Mouse (Mus musculus): ENCODE measurements around the gene Lrrc73.

Gene Lrrc73

GRCm38 (mm10) chr17:46265918-46266618 is 12.7 kb downstream of the Lrrc73 start:
- H3K36me3 ChIP-seq (ENCODE audit: insufficient read depth, low read length): peaks cover 92% of the 10 kb centered on the region
- no peaks in the 10 kb centered on the region for H3K9me3 ChIP-seq (ENCODE audit: low read length)
- peaks cover 79% of the 10 kb centered on the region for H3K4me1 ChIP-seq (replicated peaks; ENCODE audit: low read depth, low read length)
- H3K27me3 ChIP-seq (ENCODE audit: insufficient read depth, low read length): no peaks in the 10 kb centered on the region
- TF ChIP-seq POU5F1 (IDR thresholded peaks at IDR 0.05; ENCODE audit: borderline replicate concordance, low read length) (no peak), CTCF (conservative IDR thresholded peaks at IDR 0.05; ENCODE audit: low read length) (peak; percentile 79)
- H3K4me3 ChIP-seq (replicated peaks; ENCODE audit: low read length): 0 out of 2 replicates have a peak overlapping the region, but pooled peaks have one; percentile 17

DNA sequence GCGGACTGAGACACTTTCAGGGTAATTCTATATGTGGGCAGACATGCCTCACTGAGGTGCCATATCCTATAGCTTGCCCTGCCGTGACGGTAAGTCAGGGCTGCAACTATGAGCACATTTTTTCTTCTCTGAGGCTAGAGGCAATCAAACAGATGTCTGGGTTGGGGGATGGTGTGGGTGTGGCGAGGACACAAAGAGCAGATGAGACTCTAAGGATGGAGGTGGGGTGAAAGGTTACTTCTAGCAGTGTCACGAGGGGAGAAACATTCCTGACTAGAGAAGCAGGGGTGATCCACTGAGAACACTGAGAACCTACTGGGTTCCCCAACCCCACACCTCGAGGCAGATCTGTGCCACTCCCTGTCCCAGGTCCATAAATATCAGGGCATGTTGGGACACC is 13.7 kb downstream of the Lrrc73 start:
- Histone ChIP-seq H3K9me3 (ENCODE audit: low read length) (no peaks in the 10 kb centered on the region), H3K4me1 (replicated peaks; ENCODE audit: low read depth, low read length) (peaks cover 79% of the 10 kb centered on the region), H3K27me3 (ENCODE audit: insufficient read depth, low read length) (no peaks in the 10 kb centered on the region), H3K4me3 (replicated peaks; ENCODE audit: low read length) (0 out of 2 replicates have a peak overlapping the region, but pooled peaks have one; percentile 20), H3K36me3 (ENCODE audit: insufficient read depth, low read length) (peaks cover 92% of the 10 kb centered on the region)
- TF ChIP-seq POU5F1 (IDR thresholded peaks at IDR 0.05; ENCODE audit: borderline replicate concordance, low read length) (no peak), NANOG (IDR thresholded peaks at IDR 0.05; ENCODE audit: borderline replicate concordance, low read length) (no peak), CTCF (conservative IDR thresholded peaks at IDR 0.05; ENCODE audit: low read length) (no peak)

DNA sequence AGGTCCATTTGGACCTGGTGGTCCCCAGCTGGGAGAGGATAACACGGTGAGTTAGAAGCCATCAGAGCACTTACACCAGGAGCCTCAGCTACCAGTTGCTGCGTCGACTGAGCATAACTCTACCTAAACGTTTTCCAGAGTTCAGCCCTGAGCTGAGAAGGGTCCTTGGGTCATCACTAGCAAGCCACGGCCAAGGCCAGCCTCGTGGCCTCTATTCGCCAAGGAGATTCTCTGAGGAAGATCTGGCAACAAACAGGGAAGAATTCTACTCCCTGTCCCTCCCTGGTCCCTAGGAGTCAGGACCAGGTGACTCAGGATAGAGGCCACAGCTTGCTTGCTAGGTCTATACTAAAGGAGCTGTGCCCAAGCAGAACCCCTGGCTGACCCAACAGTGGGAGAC is 14.2 kb downstream of the Lrrc73 start:
- 0 out of 2 replicates have a peak overlapping the region, but pooled peaks have one; percentile 20 for H3K4me3 ChIP-seq (replicated peaks; ENCODE audit: low read length)
- H3K27me3 ChIP-seq (ENCODE audit: insufficient read depth, low read length): no peaks in the 10 kb centered on the region
- peaks cover 92% of the 10 kb centered on the region for H3K36me3 ChIP-seq (ENCODE audit: insufficient read depth, low read length)
- peaks cover 77% of the 10 kb centered on the region for H3K4me1 ChIP-seq (replicated peaks; ENCODE audit: low read depth, low read length)
- TF ChIP-seq NANOG (IDR thresholded peaks at IDR 0.05; ENCODE audit: borderline replicate concordance, low read length) (no peak), CTCF (conservative IDR thresholded peaks at IDR 0.05; ENCODE audit: low read length) (no peak), POU5F1 (IDR thresholded peaks at IDR 0.05; ENCODE audit: borderline replicate concordance, low read length) (no peak)
- H3K9me3 ChIP-seq (ENCODE audit: low read length): no peaks in the 10 kb centered on the region

DNA sequence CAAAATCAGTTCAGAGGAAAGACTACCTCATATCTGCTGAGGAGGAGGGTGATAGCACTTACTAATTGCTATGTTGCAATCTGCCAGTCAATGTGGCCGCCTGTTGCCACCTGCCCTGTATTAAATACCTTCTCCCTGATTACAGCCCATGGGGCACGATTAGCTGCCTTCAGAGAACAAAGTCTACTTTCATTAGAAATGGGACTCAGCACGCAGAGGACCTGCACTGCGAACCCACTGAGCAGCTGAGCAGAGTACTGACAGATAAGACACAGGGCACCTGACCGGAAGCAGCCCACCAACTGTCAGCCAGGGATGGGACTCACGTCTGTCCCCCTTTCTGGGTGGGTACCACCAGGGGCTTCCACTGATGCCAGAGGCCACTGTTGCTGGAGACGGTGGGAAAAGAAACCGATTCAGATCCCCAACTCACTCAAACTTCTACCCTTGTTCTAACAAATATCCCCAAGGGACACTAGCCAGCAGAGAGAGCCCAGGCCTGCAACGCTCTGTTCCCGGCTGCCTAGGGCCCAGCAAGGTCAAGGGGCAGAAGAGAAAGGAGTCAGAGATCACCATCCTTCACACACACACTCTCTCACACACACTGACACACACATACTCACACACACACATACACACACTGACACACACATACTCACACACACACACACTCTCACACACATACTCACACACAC is 14.8 kb downstream of the Lrrc73 start:
- peaks cover 82% of the 10 kb centered on the region for H3K4me1 ChIP-seq (replicated peaks; ENCODE audit: low read depth, low read length)
- no peak overlapping the region for H3K4me3 ChIP-seq (replicated peaks; ENCODE audit: low read length)
- H3K27me3 ChIP-seq (ENCODE audit: insufficient read depth, low read length): no peaks in the 10 kb centered on the region
- no peaks in the 10 kb centered on the region for H3K9me3 ChIP-seq (ENCODE audit: low read length)
- H3K36me3 ChIP-seq (ENCODE audit: insufficient read depth, low read length): peaks cover 92% of the 10 kb centered on the region
- no peak for TF ChIP-seq POU5F1 (IDR thresholded peaks at IDR 0.05; ENCODE audit: borderline replicate concordance, low read length)
- TF ChIP-seq NANOG (IDR thresholded peaks at IDR 0.05; ENCODE audit: borderline replicate concordance, low read length): no peak
- TF ChIP-seq CTCF (conservative IDR thresholded peaks at IDR 0.05; ENCODE audit: low read length): no peak

DNA sequence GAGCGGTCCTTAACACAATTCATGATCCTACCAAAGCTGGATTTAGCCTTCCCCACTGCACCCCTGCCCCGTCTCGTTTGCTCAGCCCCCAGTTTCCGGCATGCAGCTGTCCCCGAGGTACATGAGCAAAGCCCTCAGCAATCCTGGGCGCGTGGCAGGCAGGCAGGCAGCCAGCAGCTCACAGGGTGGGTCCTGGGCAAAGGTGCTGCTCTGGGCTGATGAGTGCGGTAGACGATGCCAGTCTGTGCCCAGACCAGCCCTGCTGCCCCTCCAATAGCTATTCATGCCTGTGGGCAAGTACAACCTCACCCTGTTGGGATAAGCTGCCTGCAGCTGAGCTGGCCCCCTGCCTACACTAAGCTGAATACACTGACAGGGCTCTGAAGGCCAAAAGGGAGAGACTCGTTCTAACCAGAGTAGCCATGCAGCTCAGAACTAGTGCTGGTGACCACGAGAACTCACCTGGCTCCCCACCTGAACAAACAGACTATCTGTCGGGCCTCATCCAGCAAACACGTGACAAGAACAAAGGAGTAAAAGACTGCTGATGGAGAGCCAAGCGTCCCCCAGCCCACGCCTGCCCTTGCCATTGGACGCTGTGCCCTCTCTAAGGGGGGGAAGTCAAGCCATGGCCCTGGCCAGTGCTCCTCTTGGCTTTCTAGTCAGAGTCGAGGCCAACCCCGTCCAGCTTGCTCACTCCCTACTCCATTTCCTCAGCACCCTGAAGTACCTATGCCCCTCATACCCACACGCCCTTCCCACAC is 16.6 kb downstream of the Lrrc73 start:
- Histone ChIP-seq H3K27me3 (ENCODE audit: insufficient read depth, low read length) (no peaks in the 10 kb centered on the region), H3K36me3 (ENCODE audit: insufficient read depth, low read length) (peaks cover 91% of the 10 kb centered on the region), H3K4me3 (replicated peaks; ENCODE audit: low read length) (no peak overlapping the region; the same call in 1 of the 2 replicates), H3K9me3 (ENCODE audit: low read length) (no peaks in the 10 kb centered on the region), H3K4me1 (replicated peaks; ENCODE audit: low read depth, low read length) (peaks cover 93% of the 10 kb centered on the region)
- TF ChIP-seq POU5F1 (IDR thresholded peaks at IDR 0.05; ENCODE audit: borderline replicate concordance, low read length) (no peak), NANOG (IDR thresholded peaks at IDR 0.05; ENCODE audit: borderline replicate concordance, low read length) (no peak), CTCF (conservative IDR thresholded peaks at IDR 0.05; ENCODE audit: low read length) (no peak)

DNA sequence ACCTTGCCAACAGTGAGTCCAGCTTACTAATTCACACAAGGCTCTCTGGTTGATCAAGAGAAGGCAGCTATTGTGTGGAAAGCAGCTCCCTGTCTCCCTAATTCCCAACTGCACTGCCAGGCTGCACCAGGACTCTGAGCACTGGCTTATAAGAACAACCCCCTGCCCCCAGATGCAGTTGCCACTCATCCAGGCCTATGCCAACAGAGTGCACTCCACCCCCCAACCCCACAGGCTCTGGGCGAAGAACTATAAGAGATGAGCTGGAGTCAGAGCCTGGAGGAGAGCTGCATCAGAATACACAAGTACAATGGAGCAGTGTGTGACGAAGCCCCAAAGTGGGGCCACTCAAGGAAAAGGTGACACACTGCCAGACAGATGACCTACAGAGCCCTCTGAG is 18.7 kb downstream of the Lrrc73 start:
- TF ChIP-seq POU5F1 (IDR thresholded peaks at IDR 0.05; ENCODE audit: borderline replicate concordance, low read length) (no peak), NANOG (IDR thresholded peaks at IDR 0.05; ENCODE audit: borderline replicate concordance, low read length) (no peak), CTCF (conservative IDR thresholded peaks at IDR 0.05; ENCODE audit: low read length) (no peak)
- peaks cover 91% of the 10 kb centered on the region for H3K36me3 ChIP-seq (ENCODE audit: insufficient read depth, low read length)

DNA sequence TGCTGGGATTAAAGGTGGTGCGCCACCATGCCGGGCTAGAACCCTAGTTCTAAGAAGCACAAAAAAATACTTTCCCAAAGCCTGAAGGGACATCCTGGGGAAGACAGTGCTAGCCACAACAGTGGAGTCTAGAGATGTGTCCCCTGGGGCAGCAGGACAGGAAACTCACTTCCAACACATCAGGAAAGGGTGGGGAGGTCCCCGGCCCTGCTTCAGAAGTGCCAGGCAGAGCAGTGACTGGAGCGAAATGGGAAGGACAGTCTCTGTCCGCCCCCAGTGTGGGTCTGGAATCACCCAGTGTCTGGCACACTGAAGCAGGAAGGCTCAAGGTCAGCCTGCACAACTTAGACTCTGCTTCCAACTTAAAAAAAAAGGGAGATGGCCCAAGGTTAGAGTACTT is 19.3 kb downstream of the Lrrc73 start:
- no peak for TF ChIP-seq POU5F1 (IDR thresholded peaks at IDR 0.05; ENCODE audit: borderline replicate concordance, low read length)
- TF ChIP-seq NANOG (IDR thresholded peaks at IDR 0.05; ENCODE audit: borderline replicate concordance, low read length): no peak
- no peak for TF ChIP-seq CTCF (conservative IDR thresholded peaks at IDR 0.05; ENCODE audit: low read length)
- Histone ChIP-seq H3K4me3 (replicated peaks; ENCODE audit: low read length) (no peak overlapping the region), H3K4me1 (replicated peaks; ENCODE audit: low read depth, low read length) (peaks cover 87% of the 10 kb centered on the region), H3K36me3 (ENCODE audit: insufficient read depth, low read length) (peaks cover 91% of the 10 kb centered on the region), H3K9me3 (ENCODE audit: low read length) (no peaks in the 10 kb centered on the region), H3K27me3 (ENCODE audit: insufficient read depth, low read length) (no peaks in the 10 kb centered on the region)

More for the DNA sequence above, 18.7 kb downstream of the Lrrc73 start:
- Histone ChIP-seq H3K27me3 (ENCODE audit: insufficient read depth, low read length) (no peaks in the 10 kb centered on the region), H3K9me3 (ENCODE audit: low read length) (no peaks in the 10 kb centered on the region), H3K4me3 (replicated peaks; ENCODE audit: low read length) (no peak overlapping the region), H3K4me1 (replicated peaks; ENCODE audit: low read depth, low read length) (peaks cover 87% of the 10 kb centered on the region)

DNA sequence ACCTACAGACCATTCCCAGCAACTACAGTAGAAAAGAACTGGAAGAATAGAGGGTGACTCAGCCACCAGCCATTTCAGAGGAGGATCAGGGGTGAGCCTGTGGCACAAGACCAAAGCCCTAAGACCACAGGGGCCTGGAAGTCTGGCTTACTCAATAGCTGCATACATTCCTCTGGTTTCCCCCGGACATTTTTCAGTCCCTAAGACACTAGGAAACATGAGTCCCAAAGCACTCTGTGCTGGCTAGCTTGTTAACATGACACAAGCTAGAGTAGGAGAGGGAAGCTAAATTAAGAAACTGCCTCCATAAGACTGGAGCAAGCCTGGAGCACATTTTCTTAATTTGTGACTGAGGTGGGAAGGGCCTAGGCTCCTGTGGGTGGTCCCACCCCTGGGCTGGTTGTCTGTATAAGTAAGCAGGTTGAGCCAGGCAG is 20.5 kb downstream of the Lrrc73 start:
- no peaks in the 10 kb centered on the region for H3K27me3 ChIP-seq (ENCODE audit: insufficient read depth, low read length)
- no peak overlapping the region for H3K4me3 ChIP-seq (replicated peaks; ENCODE audit: low read length)
- peaks cover 95% of the 10 kb centered on the region for H3K36me3 ChIP-seq (ENCODE audit: insufficient read depth, low read length)
- no peak for TF ChIP-seq POU5F1 (IDR thresholded peaks at IDR 0.05; ENCODE audit: borderline replicate concordance, low read length)
- TF ChIP-seq CTCF (conservative IDR thresholded peaks at IDR 0.05; ENCODE audit: low read length): no peak
- no peak for TF ChIP-seq NANOG (IDR thresholded peaks at IDR 0.05; ENCODE audit: borderline replicate concordance, low read length)
- H3K9me3 ChIP-seq (ENCODE audit: low read length): no peaks in the 10 kb centered on the region
- H3K4me1 ChIP-seq (replicated peaks; ENCODE audit: low read depth, low read length): peaks cover 91% of the 10 kb centered on the region
